Mouse (Mus musculus) limb, embryonic 13.5 days (tissue): ENCODE data around the gene Arhgef3. TPM values are rescaled to one million over a fixed set of nuclear protein-coding genes. Genes with fewer than 3 reads are reported as not detected.

Source experiments
- ATAC-seq: fragments of 200-750 bp; cut with Nextera tagmentation; 2 replicates; pipeline ENCODE4 v1.8.0; 2017; ENCODE audit warnings: low read depth, moderate number of reproducible peaks, moderate TSS enrichment; ENCODE audit not compliant: low FRiP score
- H3K27ac ChIP-seq: fragments of 300-500 bp; sonication (generic); 2 replicates; pipeline ENCODE4 v1.5.1; 2015; ENCODE audit warnings: inconsistent platforms, mild to moderate bottlenecking, moderate library complexity
- H3K27me3 ChIP-seq: fragments of 300-500 bp; sonication (generic); 2 replicates; pipeline ENCODE4 v1.6.1; 2015; ENCODE audit warnings: mild to moderate bottlenecking, inconsistent platforms
- H3K36me3 ChIP-seq: fragments of 300-500 bp; sonication (generic); 2 replicates; pipeline ENCODE4 v1.6.1; 2015; ENCODE audit warnings: inconsistent platforms, mild to moderate bottlenecking, moderate library complexity
- H3K4me1 ChIP-seq: fragments of 300-500 bp; sonication (generic); 2 replicates; pipeline ENCODE4 v1.6.1; 2015; ENCODE audit warnings: inconsistent platforms
- H3K4me2 ChIP-seq: fragments of 300-500 bp; sonication (generic); replicated peaks from 2 replicates; pipeline ENCODE4 v1.6.1; 2015; ENCODE audit warnings: inconsistent platforms, mild to moderate bottlenecking, moderate library complexity
- H3K4me3 ChIP-seq: fragments of 300-500 bp; sonication (generic); 2 replicates; pipeline ENCODE4 v1.5.1; 2015; ENCODE audit warnings: moderate library complexity, mild to moderate bottlenecking, inconsistent platforms
- H3K9ac ChIP-seq: fragments of 300-500 bp; sonication (generic); 2 replicates; pipeline ENCODE4 v1.6.1; 2015; ENCODE audit warnings: mild to moderate bottlenecking, inconsistent platforms
- H3K9me3 ChIP-seq: fragments of 300-500 bp; sonication (generic); 2 replicates; pipeline ENCODE4 v1.6.1; 2016; ENCODE audit warnings: inconsistent platforms
- WGBS: fragments of 180-500 bp; shearing (Covaris S2); methylation state at CpG from one replicate; pipeline ENCODE4 v1.1.7; 2015; 5-methylcytosine and 5-hydroxymethylcytosine counted together
- polyA plus RNA-seq: library from polyadenylated mRNA; unstranded; fragments of >200 nt; fragmentation: Nextera tagmentation; extraction: Ambion mirVana; gene quantifications from 2 replicates; pipeline ENCODE4 v1.2.1, GENCODE M21; 2015

The Arhgef3 gene
- polyA plus RNA-seq, 1 experiment from 2014 or later: 24.1 TPM

DNA sequence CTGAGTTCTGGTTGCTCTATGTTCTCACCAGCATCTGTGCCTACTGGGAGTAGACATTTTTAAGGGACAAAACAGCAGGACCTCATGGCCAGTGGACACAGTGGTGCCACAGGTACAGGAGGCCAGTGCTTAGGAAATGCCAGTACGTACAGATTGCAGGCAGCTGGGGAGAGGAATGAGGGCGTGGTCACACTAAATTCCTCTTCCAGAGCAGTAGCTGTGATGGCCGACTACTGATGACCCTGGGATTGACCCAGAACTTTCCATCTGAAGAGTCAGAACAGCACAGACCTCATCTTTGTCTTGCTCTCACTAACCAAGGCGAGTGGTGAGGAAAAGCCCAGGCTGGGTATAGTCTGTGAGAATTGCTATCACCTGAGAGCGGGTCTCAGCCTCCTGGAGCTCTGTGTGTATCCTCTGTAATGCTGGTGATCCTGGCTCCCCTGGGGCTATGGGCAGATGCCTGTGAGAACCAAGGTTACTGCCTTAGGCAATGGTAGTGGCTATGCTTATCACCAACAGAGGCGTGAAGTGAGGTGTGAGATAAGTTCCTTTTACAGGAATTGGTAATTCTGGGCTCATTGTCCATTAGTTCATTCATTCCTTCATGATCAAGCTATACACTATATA, 35.4 kb downstream of the Arhgef3 start:
- H3K4me2 ChIP-seq: no peak overlapping the region
- no peaks in the 10 kb centered on the region for H3K36me3 ChIP-seq
- WGBS: 52% methylated on average over 6 of the region's 6 CpGs
- no peaks in the 10 kb centered on the region for H3K9me3 ChIP-seq
- no peak overlapping the region for H3K27ac ChIP-seq
- H3K4me3 ChIP-seq: no peak overlapping the region
- H3K4me1 ChIP-seq: peaks cover 34% of the 10 kb centered on the region
- peaks cover 6% of the 10 kb centered on the region; the same call in 1 of the 2 replicates for H3K27me3 ChIP-seq
- no peak overlapping the region for H3K9ac ChIP-seq
- no peak for ATAC-seq

DNA sequence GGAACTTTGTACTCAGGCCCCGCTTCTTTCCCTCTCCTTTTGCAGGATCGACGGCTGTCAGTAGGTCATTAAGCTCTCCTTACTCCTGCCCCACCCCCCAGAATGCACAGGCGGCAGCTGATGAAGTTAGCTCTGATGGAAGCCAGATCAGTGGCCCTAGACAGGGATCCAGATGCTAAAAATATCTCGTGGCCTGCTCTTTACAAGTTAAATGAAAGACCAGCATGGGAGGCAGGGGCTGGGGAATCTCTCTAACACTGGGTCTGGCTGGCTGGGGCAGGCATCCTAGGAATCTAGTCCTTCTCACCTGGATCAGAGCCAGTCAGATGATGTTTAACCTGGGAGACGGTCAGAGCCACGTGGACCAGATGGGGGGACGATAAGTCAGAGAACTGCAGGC, 36.7 kb downstream of the Arhgef3 start:
- Histone ChIP-seq H3K9ac (no peak overlapping the region), H3K4me3 (no peak overlapping the region), H3K4me2 (no peak overlapping the region), H3K27ac (no peak overlapping the region), H3K4me1 (peaks cover 34% of the 10 kb centered on the region), H3K9me3 (no peaks in the 10 kb centered on the region), H3K27me3 (peaks cover 6% of the 10 kb centered on the region; the same call in 1 of the 2 replicates), H3K36me3 (no peaks in the 10 kb centered on the region)
- peak; percentile 74 for ATAC-seq
- 12% methylated on average over 8 of the region's 8 CpGs for WGBS

DNA sequence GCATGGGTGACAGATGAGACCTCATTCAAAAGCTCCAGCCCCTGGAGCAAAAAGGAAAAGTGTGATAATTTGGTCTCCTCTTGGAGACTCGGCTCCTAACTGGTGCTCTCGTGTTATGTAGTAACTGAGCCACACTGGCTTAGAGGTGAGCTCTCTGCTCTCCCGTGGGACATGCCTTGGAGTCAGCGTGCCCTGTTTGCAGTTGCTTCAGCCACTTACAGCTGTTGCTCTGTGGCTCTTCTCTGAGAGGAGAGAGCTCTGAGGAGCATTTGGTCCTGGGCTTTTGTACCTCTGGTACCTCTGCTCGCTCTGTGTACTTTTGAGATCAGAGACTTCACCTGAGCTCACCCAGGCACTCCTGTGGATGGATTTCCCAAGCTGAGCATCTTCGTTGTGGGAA, 40.4 kb downstream of the Arhgef3 start:
- Histone ChIP-seq H3K9me3 (no peaks in the 10 kb centered on the region), H3K27me3 (peaks cover 6% of the 10 kb centered on the region; the same call in 1 of the 2 replicates), H3K27ac (no peak overlapping the region), H3K9ac (no peak overlapping the region), H3K36me3 (no peaks in the 10 kb centered on the region), H3K4me2 (no peak overlapping the region), H3K4me1 (peaks cover 41% of the 10 kb centered on the region), H3K4me3 (no peak overlapping the region)
- 62% methylated on average over 6 of the region's 6 CpGs for WGBS
- no peak for ATAC-seq

DNA sequence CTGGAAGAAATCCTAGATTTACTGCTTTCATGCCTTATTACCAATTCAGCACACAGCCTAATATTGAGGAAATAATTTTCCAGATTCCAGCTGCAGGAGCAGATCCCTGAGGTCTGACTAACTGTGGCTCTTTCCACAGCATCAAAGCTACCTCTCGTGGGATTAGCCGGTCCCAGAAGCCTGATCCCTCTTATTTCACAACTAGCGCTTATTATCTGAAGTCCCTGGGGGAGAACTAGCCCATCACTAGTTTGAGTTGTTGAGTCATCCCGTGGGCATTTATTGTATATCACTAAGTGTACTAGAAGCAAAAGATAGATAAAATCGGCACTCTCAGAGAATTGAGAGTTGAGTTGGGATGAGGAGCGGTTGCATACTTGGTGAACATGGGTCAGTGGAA, 41.3 kb downstream of the Arhgef3 start:
- 74% methylated on average over 6 of the region's 6 CpGs for WGBS
- Histone ChIP-seq H3K4me1 (peaks cover 35% of the 10 kb centered on the region), H3K27ac (no peak overlapping the region), H3K4me3 (no peak overlapping the region), H3K9ac (no peak overlapping the region), H3K36me3 (no peaks in the 10 kb centered on the region), H3K4me2 (no peak overlapping the region), H3K9me3 (no peaks in the 10 kb centered on the region), H3K27me3 (peaks cover 6% of the 10 kb centered on the region; the same call in 1 of the 2 replicates)
- no peak for ATAC-seq

DNA sequence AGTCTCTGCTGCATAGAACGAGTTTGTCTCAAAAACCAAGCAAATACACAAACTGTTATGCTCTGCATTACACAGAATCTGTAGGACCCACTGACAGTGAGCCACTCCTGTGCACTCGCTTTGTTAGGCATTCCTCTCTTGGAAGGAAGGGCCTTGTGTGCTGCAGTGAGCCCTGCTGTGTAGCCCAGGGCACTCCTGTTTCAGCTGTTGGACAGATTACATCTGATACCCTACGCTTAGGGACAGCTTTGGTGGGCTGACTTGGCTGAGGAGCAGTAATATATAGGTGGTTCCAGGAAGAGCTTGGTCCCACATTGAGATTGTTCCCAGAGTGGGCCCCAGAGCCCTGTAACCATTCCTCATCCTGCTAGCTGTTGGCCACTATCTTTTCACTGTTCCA, 43.4 kb downstream of the Arhgef3 start:
- H3K36me3 ChIP-seq: no peaks in the 10 kb centered on the region
- WGBS: 76% methylated on average over 3 of the region's 3 CpGs
- no peak overlapping the region for H3K27ac ChIP-seq
- H3K27me3 ChIP-seq: peaks cover 6% of the 10 kb centered on the region; the same call in 1 of the 2 replicates
- H3K4me1 ChIP-seq: peaks cover 24% of the 10 kb centered on the region
- no peak for ATAC-seq
- H3K9me3 ChIP-seq: no peaks in the 10 kb centered on the region
- no peak overlapping the region for H3K4me3 ChIP-seq
- H3K4me2 ChIP-seq: no peak overlapping the region
- H3K9ac ChIP-seq: no peak overlapping the region

DNA sequence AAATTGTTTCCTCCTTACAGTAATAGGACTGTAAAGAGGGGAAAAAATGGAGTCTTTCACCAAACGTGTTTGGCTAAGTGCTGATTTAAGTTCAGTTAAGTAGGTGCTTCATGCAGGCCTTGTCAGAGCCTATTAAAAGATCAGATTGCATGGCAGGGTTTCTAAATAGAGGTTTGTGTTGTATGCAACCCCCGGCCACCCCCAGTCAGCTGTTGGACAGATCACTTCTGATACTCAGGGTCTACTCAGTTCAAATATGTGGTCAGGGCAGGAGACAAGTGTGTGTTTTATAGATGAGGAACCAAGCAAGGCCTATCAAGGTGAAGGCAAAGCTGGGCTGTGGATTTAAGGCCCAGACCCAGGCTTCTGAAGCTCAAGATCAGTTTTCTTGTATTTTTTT, 44.1 kb downstream of the Arhgef3 start:
- Histone ChIP-seq H3K4me3 (no peak overlapping the region), H3K4me1 (peaks cover 24% of the 10 kb centered on the region), H3K9me3 (no peaks in the 10 kb centered on the region), H3K27me3 (peaks cover 6% of the 10 kb centered on the region; the same call in 1 of the 2 replicates), H3K27ac (no peak overlapping the region; the same call in 1 of the 2 replicates), H3K4me2 (no peak overlapping the region), H3K9ac (no peak overlapping the region), H3K36me3 (no peaks in the 10 kb centered on the region)
- ATAC-seq: no peak
- 32% methylated on average over 2 of the region's 2 CpGs for WGBS

DNA sequence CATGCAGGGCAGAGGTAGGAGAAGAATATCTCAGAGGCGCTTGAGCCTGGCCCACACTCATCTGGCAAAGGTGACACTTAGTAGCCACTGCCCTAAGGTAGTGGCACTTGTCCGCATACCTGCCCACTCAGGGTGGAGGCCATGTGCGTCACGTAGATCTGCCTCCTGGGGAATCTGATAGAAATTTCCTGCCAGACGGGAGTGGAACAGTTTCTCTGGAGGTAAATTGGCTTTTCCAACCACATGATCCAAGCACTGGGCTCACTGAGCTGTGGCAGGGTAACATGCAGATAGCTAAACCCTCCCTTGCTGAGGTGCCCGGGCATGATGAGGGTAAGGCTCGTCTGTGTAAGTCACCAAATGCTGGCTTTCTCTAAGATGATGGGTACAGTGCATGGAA, 46.1 kb downstream of the Arhgef3 start:
- WGBS: 86% methylated on average over 7 of the region's 7 CpGs
- Histone ChIP-seq H3K4me1 (peaks cover 11% of the 10 kb centered on the region), H3K4me2 (no peak overlapping the region), H3K27ac (no peak overlapping the region), H3K4me3 (no peak overlapping the region), H3K36me3 (no peaks in the 10 kb centered on the region), H3K9ac (no peak overlapping the region), H3K9me3 (no peaks in the 10 kb centered on the region), H3K27me3 (no peaks in the 10 kb centered on the region)
- ATAC-seq: no peak

DNA sequence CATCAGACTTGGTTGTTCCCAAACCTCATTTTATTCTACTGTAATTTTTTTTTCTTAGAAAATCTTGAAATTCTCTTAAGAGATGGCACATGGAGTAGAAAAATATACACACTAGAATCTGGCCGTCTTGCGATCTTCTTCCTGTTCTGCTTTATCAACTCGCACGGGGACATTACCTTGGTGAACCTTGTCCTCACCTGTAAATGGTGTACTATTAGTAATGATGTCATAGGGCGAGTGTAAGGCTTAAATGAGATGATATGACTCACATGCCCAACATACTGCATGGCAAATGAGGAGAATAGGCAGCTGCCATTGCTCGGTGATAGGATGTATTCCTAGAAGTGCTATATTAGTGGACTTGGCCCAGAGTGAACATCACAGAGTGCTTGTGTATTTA, 49.9 kb downstream of the Arhgef3 start:
- Histone ChIP-seq H3K4me3 (no peak overlapping the region), H3K27ac (no peak overlapping the region), H3K9me3 (no peaks in the 10 kb centered on the region), H3K36me3 (no peaks in the 10 kb centered on the region), H3K27me3 (no peaks in the 10 kb centered on the region), H3K4me2 (no peak overlapping the region), H3K9ac (no peak overlapping the region), H3K4me1 (peaks cover 13% of the 10 kb centered on the region)
- 88% methylated on average over 6 of the region's 6 CpGs for WGBS
- ATAC-seq: no peak

DNA sequence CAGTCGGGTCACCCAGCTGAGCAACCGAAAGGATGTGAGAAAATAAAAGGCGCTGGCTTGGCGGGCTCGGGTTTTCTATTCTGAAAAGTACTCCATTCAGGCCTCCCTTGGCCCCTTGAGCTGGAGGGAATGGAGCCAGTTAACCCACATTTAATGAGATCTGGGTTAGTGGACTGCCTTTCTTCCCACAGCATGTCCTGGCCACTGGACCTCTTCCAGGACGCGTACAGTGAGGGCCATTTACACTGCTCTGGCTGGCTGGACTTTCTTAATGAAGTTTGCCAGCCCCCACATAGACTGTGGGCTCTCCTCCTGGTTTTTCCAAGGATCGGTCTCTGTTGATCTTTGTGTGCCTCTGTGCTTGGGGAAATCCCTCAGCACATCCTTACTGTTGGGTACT, 52.1 kb downstream of the Arhgef3 start:
- H3K27me3 ChIP-seq: no peaks in the 10 kb centered on the region
- H3K4me2 ChIP-seq: no peak overlapping the region
- WGBS: 56% methylated on average over 8 of the region's 8 CpGs
- no peaks in the 10 kb centered on the region for H3K36me3 ChIP-seq
- ATAC-seq: peak; percentile 77
- H3K27ac ChIP-seq: peak overlapping the region; percentile 67; the same call in 1 of the 2 replicates
- no peak overlapping the region for H3K4me3 ChIP-seq
- H3K9me3 ChIP-seq: no peaks in the 10 kb centered on the region
- no peak overlapping the region for H3K9ac ChIP-seq
- peaks cover 22% of the 10 kb centered on the region for H3K4me1 ChIP-seq

DNA sequence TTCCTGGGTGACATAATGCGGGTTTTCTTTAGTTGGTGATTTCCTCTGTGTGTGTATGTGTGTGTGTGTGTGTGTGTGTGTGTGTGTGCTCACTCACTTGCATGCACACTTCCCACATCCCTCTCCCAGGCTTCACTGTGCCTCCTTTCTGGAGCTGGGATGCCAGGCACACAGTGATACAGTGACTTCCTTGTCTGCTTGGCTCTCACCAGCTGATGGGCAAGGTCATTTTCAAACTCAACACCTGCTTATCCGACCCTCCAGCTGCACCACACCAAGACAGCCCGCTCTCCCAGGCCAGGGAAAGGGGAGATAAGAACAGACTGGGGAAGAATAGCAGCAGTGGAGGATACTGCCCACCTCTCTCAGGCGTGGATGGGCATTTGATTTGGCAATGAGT, 52.5 kb downstream of the Arhgef3 start:
- H3K9me3 ChIP-seq: no peaks in the 10 kb centered on the region
- WGBS: 71% methylated on average over 4 of the region's 4 CpGs
- H3K4me3 ChIP-seq: no peak overlapping the region
- H3K36me3 ChIP-seq: no peaks in the 10 kb centered on the region
- H3K4me1 ChIP-seq: peaks cover 27% of the 10 kb centered on the region
- H3K27me3 ChIP-seq: no peaks in the 10 kb centered on the region
- H3K27ac ChIP-seq: peak overlapping the region; percentile 67; the same call in 1 of the 2 replicates
- no peak overlapping the region for H3K4me2 ChIP-seq
- H3K9ac ChIP-seq: no peak overlapping the region
- ATAC-seq: peak; percentile 64

DNA sequence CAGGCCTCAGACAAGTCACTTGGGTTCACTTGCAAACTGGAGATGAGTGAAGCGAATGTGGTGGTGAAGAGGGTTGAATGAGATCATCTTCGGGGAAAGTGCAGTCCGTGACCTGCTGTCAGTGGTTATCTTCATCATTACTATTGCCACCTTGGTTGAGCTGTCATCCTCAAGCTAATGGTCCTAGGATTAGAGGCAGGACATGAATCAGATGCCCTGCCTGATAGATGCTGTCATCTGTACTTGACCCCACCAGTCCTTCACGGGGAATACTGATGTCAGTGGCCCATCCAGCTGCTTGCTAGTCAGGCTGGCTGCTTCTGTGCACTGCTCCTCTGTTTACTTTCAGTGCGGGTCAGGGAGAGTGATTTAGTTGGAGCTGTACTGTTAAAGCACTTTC, 53.7 kb downstream of the Arhgef3 start:
- Histone ChIP-seq H3K27ac (no peak overlapping the region), H3K4me3 (no peak overlapping the region), H3K27me3 (no peaks in the 10 kb centered on the region), H3K9ac (no peak overlapping the region), H3K9me3 (no peaks in the 10 kb centered on the region), H3K4me2 (no peak overlapping the region), H3K4me1 (peaks cover 36% of the 10 kb centered on the region), H3K36me3 (no peaks in the 10 kb centered on the region)
- no peak for ATAC-seq
- 85% methylated on average over 5 of the region's 5 CpGs for WGBS

DNA sequence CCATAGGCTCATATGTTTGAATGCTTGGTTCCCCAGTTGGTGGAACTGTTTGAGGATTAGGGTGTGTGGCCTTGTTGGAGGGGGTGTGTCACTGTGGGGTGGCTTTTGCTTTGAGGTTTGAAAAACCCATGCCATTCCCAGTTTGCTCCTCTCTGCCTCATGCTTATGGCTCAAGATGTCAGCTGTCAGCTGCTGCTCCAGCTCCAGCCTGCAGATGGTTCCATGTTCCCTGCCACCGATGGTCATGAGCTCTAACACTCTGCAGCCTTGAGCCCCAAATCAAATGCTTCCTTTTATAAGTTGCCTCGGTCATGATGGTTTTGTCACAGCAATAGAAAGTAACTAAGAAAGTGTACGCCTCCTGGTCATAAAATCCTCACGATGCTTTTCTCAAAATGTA, 54.6 kb downstream of the Arhgef3 start:
- no peak for ATAC-seq
- 86% methylated on average over 4 of the region's 4 CpGs for WGBS

DNA sequence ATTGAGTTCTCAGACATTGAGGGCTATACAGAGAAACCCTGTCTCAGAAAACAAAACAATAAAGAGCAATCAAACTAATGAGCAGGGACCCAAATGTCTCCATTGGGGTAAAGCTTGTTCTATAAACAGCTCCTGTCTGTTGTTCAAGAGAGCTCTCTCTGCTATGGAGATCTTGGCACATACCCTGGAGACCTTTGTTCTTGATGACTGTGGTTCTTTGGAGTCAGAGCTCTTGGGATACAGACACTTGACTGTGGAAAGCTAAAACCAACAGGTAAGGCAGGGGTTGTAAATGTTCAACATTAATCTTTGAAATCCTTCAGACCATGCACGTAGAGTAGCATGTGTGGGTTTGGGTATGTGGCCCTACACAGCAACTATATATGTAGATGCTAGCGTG, 55.7 kb downstream of the Arhgef3 start:
- ATAC-seq: no peak
- Histone ChIP-seq H3K4me2 (no peak overlapping the region), H3K27me3 (no peaks in the 10 kb centered on the region), H3K4me1 (peaks cover 57% of the 10 kb centered on the region), H3K4me3 (no peak overlapping the region), H3K9ac (no peak overlapping the region), H3K36me3 (no peaks in the 10 kb centered on the region), H3K9me3 (no peaks in the 10 kb centered on the region), H3K27ac (no peak overlapping the region)
- 96% methylated on average over 2 of the region's 2 CpGs for WGBS

More for the DNA sequence above, 54.6 kb downstream of the Arhgef3 start:
- no peak overlapping the region for H3K4me3 ChIP-seq
- H3K4me1 ChIP-seq: peaks cover 45% of the 10 kb centered on the region
- no peak overlapping the region for H3K27ac ChIP-seq
- no peak overlapping the region for H3K4me2 ChIP-seq
- H3K27me3 ChIP-seq: no peaks in the 10 kb centered on the region
- H3K9ac ChIP-seq: no peak overlapping the region
- no peaks in the 10 kb centered on the region for H3K9me3 ChIP-seq
- no peaks in the 10 kb centered on the region for H3K36me3 ChIP-seq
